ENCODE assay signal across 11 mouse cellular contexts in genomic region chr2:85136831-85137520, GRCm38 (mm10). TPM values are rescaled to one million over a fixed set of nuclear protein-coding genes. Genes with fewer than 3 reads are reported as not detected.
DNase-seq lines count a peak whose midpoint lies in the region; ATAC-seq and TF ChIP-seq lines count a peak whose summit lies in the region.
"Had no signal": no experiment of that assay in that cellular context is flagged by ENCODE, and none has a peak within 500 bp of the region (broad histone marks: within the 10 kb centered on the region; RNA-seq: fewer than 3 reads in every experiment).

No protein-coding gene starts in this region.

- H3K27me3 ChIP-seq in heart, postnatal 0 days (ENCODE audit: control insufficient read depth, insufficient read depth, low read length): no peaks in the 10 kb centered on the region
- H3K27me3 ChIP-seq in neural tube, embryonic 12.5 days (replicated peaks): no peaks in the 10 kb centered on the region
- H3K27me3 ChIP-seq in limb, embryonic 15.5 days: 0 out of 2 replicates have a peak, but pooled peaks cover 8% of the 10 kb centered on the region
- H3K27me3 ChIP-seq: forebrain, embryonic 12.5 days had no signal

- 54% methylated on average over 21 of the region's 21 CpGs for WGBS in heart, postnatal 0 days
- 89% methylated on average over 21 of the region's 21 CpGs for WGBS in neural tube, embryonic 12.5 days
- WGBS in limb, embryonic 15.5 days: 76% methylated on average over 21 of the region's 21 CpGs

- no peak for DNase-seq in heart, postnatal 0 days (ENCODE audit: low spot score)
- no peak for DNase-seq in heart, adult 9 months (ENCODE audit: low spot score in 2 of 2)
- DNase-seq in neural tube, embryonic 10.5 days (ENCODE audit: extremely low spot score, low spot score): no peak
- DNase-seq in yolk sac, embryonic 10.5 days (ENCODE audit: low spot score): no peak
- no peak for DNase-seq in left cerebral cortex, postnatal 14 days (ENCODE audit: low spot score in 2 of 2)
- no peak for DNase-seq in ovary, adult 18-20 months (ENCODE audit: low spot score)
- DNase-seq: cerebellum, adult 11-12 months; thymus, postnatal 25 days had no signal

- H3K4me3 ChIP-seq in heart, postnatal 0 days (ENCODE audit: low read depth, low read length): peak overlapping the region; percentile 45
- peak overlapping the region; percentile 8; the same call in 1 of the 2 replicates for H3K4me3 ChIP-seq in neural tube, embryonic 12.5 days
- peak overlapping the region; percentile 13; the same call in 1 of the 2 replicates for H3K4me3 ChIP-seq in limb, embryonic 15.5 days
- H3K4me3 ChIP-seq: forebrain, embryonic 12.5 days had no signal

- peak overlapping the region; percentile 56 for H3K27ac ChIP-seq in heart, postnatal 0 days (ENCODE audit: low read depth)
- H3K27ac ChIP-seq in neural tube, embryonic 12.5 days: no peak overlapping the region
- H3K27ac ChIP-seq in limb, embryonic 15.5 days: no peak overlapping the region
- H3K27ac ChIP-seq: forebrain, embryonic 12.5 days had no signal

- no peaks in the 10 kb centered on the region for H3K36me3 ChIP-seq in heart, postnatal 0 days (replicated peaks; ENCODE audit: control insufficient read depth, insufficient read depth, low read length)
- H3K36me3 ChIP-seq in neural tube, embryonic 12.5 days: no peaks in the 10 kb centered on the region
- no peaks in the 10 kb centered on the region for H3K36me3 ChIP-seq in limb, embryonic 15.5 days
- H3K36me3 ChIP-seq: forebrain, embryonic 12.5 days had no signal

- peak overlapping the region; percentile 49 for H3K9ac ChIP-seq in heart, postnatal 0 days (replicated peaks; ENCODE audit: low read depth, low read length)
- H3K9ac ChIP-seq in neural tube, embryonic 12.5 days: no peak overlapping the region
- no peak overlapping the region for H3K9ac ChIP-seq in limb, embryonic 15.5 days
- H3K9ac ChIP-seq: forebrain, embryonic 12.5 days had no signal

- TF ChIP-seq CTCF in heart, postnatal 0 days (IDR thresholded peaks at IDR 0.05; ENCODE audit: low read depth): no peak

- H3K9me3 ChIP-seq in heart, postnatal 0 days (replicated peaks; ENCODE audit: control insufficient read depth, low read length): no peaks in the 10 kb centered on the region
- H3K9me3 ChIP-seq in neural tube, embryonic 12.5 days: no peaks in the 10 kb centered on the region
- H3K9me3 ChIP-seq in limb, embryonic 15.5 days: no peaks in the 10 kb centered on the region
- H3K9me3 ChIP-seq: forebrain, embryonic 12.5 days had no signal

- no peaks in the 10 kb centered on the region for H3K4me1 ChIP-seq in heart, postnatal 0 days (ENCODE audit: control insufficient read depth, insufficient read depth)
- no peaks in the 10 kb centered on the region for H3K4me1 ChIP-seq in neural tube, embryonic 12.5 days
- H3K4me1 ChIP-seq in limb, embryonic 15.5 days: no peaks in the 10 kb centered on the region
- H3K4me1 ChIP-seq: forebrain, embryonic 12.5 days had no signal

- peak overlapping the region; percentile 37 for H3K4me2 ChIP-seq in heart, postnatal 0 days (ENCODE audit: low read depth, low read length)
- no peak overlapping the region for H3K4me2 ChIP-seq in neural tube, embryonic 12.5 days (replicated peaks)
- no peak overlapping the region for H3K4me2 ChIP-seq in limb, embryonic 15.5 days
- H3K4me2 ChIP-seq: forebrain, embryonic 12.5 days had no signal

- intact Hi-C loops in left cerebral cortex, postnatal 14 days (cut with DNase I): no loop called here

- TF ChIP-seq EP300 in heart, postnatal 0 days (IDR thresholded peaks at IDR 0.05; ENCODE audit: low read depth): no peak

- no peak for ATAC-seq in heart, postnatal 0 days (ENCODE audit: insufficient read depth, low read depth)
- ATAC-seq in neural tube, embryonic 12.5 days (ENCODE audit: low FRiP score, low read depth): no peak
- no peak for ATAC-seq in limb, embryonic 15.5 days (ENCODE audit: insufficient number of reproducible peaks, low FRiP score, low TSS enrichment, low read depth)

RNA-seq across cellular contexts. Expression of gene Aplnr, which starts 1.0 kb away (rescaled TPM):
- total RNA-seq in heart, postnatal 0 days (2014; rRNA removed; ENCODE audit: low replicate concordance): 39.5 and 47.7 TPM in 2 replicates
- 54.0 and 59.0 TPM in 2 replicates for polyA plus RNA-seq in heart, postnatal 0 days (2015; fragmentation: Nextera tagmentation; extraction: Ambion mirVana)
- 37.8 and 42.3 TPM in 2 replicates for polyA plus RNA-seq in neural tube, embryonic 12.5 days (2016; fragmentation: Nextera tagmentation; extraction: Ambion mirVana)
- 54.1 and 62.0 TPM in 2 replicates for polyA plus RNA-seq in limb, embryonic 15.5 days (2015; fragmentation: Nextera tagmentation; extraction: Ambion mirVana)
- total RNA-seq in left cerebral cortex, postnatal 14 days (2021): 10 to 100 TPM; 10.5 to 12.5 TPM
